Mouse (Mus musculus) heart, adult 9 months (tissue): Measurements from ENCODE around the gene Gm14147.
"Not testable (repeated sequence)": the region's sequence is repeated elsewhere in the genome, so short reads cannot be mapped to it uniquely, and the experiment has no call there.

Source experiments
- DNase-seq, 2 experiments: peaks; one replicate each; pipeline ENCODE4 v3.0.0; 2022; ENCODE audit warnings: low spot score in 2 of 2

Gene Gm14147

GRCm38 (mm10) chr2:151097945-151098344, at the start of gene Gm14147:
Gene Gm14147, plus strand, starts transcription at chr2:151098245.
- DNase-seq: not testable (repeated sequence)

DNA sequence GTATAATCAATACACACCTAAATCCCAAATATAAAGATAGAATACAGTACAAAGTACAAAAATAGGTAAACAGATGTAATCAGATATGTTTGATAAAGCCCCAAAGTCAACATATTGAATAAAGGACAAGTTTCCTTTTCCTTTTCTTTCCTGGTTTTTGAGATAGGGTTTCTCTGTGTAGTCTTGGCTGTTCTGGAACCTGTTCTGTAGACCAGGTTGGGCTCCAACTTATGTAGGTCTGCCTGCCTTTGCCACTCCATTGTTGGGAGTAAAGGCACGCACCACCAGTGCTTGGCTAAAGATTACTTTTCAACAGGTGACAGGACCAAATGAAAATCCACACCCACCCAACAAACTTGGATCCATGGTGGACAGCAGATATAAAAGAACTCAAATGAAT, 41.4 kb upstream of the Gm14147 start:
- no peak for DNase-seq

GRCm38 (mm10) chr2:151092250-151092649, 5.8 kb upstream of the Gm14147 start, which contains the start of gene Gm14151:
Gene Gm14151, minus strand, starts transcription at chr2:151092350.
- not testable (repeated sequence) for DNase-seq
